Mouse (Mus musculus): ENCODE data around the gene Rnf43.
A peak's percentile ranks its signal among the peaks of the same experiment; 100 is the strongest.

Gene Rnf43

DNA sequence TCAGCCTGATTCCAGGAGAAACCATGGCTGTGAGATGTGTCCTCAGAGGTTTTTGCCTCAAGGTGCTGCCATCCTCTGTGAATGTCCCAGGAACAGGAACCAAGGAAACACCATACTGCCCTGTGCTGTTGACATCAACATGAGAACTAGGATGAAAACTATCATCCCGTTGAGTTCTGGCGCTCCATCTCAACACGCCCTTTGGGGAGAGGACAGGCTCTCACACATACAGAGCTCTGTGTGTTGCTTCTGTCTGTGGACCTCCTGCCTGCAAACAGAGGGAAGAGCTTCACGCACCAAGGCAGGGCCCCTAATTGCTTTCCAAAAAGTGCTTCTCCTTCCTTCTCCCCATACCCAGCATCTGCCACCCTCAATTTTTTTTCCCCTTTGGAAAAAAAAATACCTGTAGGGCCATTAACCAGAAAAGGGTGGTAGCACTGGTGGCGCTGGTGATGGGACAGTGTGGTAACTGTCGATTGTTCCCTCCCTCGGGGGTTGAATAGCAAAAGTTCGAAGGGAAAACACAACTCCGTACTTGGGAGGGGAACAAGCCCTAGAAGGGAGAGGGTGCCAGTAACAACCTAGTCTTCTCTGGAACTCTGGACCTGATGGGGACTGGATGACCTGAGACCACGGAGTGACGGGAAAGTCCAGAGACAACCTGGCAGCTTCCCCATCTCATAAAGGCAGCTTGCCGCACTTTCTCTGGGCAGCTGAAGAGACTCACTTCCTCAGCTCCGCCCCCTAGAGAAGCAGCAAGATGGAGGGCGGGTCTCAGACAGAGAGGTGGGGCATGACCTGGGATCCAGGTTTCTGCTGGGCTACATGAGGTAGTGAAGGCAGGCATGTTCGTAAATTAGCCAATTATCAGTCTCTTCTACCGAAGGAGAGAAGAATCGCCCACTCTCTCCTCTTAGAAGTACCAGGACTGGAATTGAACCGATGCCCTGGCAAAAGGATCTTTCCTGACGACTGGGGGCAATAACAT, 85.9 kb downstream of the Rnf43 start:
- no peak for DNase-seq

DNA sequence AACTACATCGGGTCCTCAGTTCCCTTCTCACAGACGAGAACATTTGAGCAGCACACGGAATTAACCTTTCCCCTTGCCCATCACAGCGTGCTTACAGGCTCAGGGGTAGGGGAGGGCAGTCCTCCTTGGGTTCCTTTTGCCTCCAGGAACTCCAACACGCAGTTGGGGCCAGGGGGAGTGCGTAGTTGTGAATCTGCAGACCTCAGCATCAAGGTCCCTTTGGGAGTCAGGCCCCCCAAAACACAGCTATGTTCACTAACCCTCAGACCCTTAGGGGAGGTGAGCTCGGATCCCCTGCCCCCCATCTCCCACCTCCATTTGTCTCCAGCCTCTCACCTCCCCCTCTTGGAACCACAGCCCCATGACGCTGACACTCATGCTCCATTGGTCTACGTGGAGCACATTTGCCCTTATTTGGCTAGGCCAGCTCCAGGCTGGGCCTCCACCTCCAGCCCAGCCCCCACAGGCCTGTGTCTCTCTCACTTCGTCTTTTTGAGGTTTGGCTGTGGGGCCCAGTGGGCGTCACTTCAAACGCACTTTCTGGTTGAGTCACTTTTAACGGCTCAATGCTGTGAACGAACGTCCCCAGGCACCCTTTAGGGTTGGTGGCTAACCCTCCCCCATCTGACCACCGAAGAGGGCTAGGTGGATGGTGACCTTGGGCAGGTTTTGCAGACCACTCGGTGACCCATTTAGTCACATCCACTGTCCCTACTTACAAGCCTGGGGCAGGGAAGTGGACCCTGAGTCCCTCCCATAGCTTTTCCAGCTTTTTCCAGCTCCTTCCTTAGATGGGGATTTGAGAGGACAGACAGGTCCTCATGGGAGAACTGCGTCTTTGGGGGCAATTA, 86.9 kb downstream of the Rnf43 start:
- DNase-seq: no peak

DNA sequence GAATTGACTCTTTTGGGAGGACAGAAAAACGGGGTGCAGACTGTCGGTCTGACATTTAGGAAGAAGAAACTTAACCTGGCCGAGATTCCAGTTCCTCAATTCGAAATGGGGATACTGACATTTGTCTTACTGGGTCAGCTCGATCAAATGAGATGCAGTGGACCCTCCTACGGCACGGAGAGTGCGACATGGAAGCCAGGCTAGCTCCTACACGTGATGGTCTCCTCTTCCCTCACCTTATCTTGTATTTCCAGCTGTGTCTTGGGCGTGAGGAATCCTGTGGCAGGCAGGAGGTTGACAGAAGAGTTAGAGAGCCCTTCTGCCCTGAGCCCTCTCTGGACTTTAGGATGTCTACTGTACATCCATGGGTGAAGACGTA, 87.5 kb downstream of the Rnf43 start:
- no peak for DNase-seq

DNA sequence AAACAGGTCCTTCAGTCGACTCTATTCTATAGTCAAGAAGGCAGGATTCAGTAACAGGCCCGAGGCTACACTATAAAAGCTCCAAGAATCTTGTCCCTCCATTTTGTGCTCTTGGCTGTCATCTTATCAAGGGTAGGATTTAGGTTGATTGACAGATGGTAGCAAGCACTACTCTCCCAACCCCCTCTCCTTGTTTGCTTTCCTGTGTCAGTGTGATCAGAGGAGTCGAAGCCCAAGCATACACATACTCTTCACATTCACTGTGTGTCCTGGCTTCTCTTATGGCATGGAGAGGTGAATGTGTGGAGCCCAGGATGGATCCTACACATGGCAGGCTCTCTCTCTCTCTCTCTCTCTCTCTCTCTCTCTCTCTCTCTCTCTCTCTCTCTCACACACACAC, 88.0 kb downstream of the Rnf43 start:
- DNase-seq: no peak

DNA sequence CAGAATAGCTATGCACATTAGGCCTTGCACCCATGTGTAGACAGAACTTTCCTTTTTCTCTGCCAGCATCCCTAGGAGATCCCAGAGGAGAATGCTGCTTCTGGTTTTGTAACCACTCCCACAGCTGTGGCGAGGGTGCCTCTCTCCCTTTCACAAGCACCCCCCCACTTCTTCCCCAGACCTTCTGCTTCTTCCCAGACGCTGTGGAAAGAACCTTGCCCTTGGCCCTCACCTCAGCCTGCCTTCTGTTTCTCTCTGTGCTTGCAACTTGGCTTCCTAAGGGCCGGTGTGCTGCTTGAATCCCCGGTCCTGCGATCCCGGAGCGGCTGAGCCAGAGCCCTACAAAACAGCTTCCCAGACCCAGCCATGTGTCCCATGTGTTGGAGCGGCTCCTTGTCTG, 88.5 kb downstream of the Rnf43 start:
- no peak for DNase-seq

DNA sequence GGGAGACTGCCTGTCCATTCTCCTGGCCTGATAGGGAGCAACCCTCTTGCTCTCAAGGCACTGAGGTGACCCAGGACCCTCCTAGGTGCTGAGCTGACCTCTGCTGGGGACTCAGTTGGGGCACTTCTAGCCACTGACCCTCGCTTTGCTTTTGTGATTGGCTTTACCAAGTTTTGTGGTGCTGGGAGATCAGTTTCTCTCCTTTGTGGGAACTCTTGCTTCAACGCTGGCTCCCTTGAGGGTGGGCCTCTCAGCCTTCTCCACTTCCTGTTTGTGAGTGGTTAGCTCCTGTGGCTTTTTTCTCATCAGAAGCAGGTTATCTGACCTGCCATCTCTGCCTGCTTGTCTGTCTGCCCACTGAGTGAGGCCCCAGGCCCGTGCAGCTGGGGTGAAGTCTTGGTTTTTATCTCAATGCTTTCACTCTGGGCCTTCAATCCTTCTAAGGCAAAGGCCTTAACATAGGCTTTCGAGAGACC, 89.0 kb downstream of the Rnf43 start:
- DNase-seq: no peak

DNA sequence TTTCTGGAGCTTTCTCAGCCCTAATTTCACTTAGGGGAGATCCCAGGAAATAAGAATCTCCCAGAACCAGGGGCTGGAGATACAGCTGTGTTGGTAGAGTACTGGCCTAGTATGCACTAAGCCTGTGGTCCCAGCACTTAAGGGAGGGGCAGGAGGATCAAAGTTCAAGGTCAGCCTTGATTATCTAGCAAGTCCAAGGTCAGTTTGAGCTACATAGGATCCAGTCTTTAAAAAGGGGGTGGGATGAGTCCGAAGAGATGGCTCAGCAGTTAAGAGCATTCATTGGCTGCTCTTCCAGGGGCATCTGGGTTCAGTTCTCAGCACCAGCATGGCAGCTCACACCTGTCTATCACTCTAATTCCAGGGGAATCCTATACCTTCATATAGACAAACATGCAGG, 89.8 kb downstream of the Rnf43 start:
- no peak for DNase-seq

DNA sequence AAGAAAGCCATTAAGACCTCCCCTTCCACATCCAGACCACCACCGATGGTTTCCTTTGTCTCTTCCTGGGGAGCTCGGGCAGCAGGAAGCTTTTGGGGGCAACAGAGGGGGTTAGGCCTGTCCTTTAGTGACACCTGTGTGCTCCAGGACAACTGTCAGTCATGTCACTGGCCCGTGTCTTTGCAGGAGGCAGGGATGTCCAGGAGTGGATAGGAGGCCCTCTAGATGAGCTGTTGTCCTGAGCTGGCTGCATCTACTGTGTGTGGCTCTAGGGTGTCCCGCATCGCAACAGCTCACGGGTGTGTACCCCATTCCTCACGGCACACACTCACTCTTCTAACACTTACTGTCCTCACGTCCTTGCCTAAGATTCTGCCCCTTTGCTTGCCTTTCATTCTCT, 90.7 kb downstream of the Rnf43 start:
- no peak for DNase-seq

DNA sequence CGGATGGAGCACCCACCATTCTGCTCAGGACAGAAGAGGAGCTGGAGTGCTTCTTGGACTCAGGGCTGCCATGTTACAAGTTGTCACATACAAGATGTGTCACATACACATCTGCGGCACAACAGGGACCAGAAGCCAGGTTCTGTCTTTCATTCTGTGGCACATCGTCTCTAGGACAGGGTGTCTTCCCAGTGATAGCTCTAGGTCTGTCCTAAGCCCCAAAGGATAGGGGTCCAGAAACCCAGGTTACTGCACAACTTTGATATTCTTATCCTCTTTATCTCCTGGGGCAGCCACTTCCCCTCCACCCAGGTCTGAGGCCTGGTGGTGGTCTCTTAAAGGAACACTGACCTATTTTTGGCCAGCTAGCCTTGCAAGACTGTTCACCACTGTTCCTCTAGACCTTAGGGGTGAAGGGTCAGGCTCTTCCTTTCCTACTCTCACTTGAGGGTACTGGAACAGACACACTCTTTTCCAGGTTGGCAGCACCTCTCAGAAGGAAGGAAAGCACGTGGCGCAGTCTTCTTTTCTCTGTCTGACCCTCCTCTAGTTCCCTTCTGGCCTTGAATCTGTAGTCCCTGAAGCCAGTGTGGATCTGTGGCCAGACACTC, 91.5 kb downstream of the Rnf43 start:
- no peak for DNase-seq

DNA sequence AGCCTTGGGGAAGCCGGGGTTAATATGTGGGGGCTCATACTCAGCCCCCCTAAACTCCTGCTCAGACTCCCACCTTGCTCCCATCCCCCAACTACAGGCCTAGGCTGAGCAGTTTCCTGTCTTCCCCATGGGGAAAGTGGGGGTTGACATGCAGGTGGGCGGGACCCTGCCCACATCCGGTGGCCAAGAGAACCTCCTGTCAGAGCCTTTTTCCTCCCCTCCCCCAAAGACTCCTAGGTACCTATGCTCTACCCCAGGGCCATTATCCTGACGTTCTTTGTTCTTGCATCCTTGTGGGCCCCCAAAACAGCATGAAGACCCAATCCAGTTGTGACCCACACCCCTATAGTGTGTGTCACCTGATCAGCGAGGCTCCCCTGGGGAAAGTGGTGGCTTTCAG, 92.1 kb downstream of the Rnf43 start:
- no peak for DNase-seq

DNA sequence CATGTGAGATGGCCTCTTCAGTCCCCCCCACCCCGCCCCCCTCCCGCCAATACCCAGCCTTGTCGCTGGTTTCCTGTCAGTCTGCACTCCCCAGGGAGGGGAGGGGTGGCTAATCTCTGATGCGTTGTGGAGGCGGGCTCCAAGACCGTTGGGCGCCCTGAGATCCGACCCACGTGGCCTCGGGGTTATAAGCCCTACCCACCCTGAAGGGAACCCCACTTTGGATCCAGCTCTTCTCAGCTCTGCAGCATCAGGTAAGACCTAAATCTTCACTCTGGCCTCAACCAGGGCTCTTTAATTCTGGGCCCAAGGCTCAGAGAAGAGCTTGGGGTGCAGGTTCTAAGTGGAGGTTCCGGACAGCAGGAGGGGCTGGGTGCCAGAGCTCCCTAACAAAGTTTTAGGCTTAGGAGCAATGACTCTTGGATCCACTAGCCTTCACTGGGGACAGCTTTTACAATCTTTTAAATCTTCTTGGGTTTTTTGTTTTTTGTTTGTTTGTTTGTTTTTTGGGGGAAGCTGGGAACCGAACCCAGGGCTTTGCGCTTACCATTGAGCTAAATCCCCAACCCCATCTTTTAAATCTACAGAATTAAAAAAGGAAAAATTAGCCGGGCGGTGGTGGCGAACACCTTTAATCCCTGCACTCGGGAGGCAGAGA, 93.0 kb downstream of the Rnf43 start:
- no peak for DNase-seq

DNA sequence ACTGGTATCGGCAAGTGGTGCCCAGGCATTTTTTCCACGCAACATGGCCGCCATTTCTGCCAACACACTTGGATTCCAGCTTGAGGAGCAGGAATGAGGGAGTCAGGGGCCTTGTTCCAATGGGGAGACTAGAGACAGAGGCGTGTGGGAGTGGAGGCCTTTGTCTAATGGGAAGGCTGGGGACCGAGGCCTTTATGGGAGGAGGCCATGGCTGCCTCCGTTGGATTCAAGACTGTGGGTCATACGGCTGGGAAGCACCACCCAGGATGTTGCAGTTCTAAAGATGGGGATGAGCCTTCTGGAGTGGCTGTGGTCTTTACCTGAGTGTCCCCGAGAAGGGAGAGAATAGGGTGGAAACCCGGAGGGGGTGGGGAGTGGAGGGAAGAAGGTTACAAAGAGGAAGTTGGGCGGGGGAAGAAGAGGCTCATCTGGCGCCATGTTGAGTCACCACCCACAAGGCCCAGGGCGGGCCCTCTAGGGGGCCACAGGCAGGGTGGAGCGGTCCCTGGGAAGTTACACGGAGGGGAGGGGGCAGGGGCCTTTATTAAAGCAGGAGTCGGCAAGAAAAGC, 93.8 kb downstream of the Rnf43 start:
- DNase-seq: no peak

DNA sequence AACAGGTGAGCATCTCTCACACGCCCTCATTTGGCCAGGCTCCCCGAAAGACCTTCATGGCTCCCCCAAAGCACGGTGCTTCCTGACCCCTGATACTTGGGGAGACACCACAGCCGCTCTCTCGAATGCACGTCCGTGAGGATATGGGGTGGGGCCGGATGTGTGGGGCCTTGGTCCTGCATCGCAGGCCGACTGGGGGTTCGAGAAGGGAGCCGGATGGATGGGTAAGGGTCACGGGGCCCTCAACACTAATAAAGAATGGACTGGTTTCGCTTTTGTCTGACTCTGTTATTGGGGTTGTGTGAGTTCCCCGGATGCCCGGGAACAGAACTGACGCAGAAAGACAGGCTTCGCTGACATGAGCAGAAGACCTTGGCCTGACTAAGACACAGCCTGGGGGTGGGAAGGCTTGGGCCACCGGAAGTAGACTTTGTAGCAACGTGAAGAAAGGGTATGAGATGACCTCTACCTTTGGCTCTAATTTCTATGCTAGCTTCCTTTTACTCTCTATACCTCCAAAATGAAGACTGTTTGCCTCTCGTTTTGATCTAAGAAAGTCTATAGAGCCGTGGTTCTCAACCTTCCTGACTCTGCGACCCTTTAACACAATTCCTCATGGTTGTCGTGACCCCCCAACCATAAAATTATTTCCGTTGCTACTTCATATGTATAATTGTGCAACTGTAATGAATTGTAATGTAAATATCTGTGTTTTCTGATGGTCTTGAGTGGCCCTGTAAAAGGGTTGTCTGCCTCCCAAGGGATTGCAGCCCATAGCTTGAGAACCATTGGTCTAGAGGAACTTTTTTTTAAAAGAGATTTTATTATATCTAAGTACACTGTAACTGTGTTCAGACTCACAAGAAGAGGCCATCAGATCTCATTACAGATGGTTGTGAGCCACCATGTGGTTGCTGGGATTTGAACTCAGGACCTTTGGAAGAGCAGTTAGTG, 94.8 kb downstream of the Rnf43 start:
- DNase-seq: no peak

DNA sequence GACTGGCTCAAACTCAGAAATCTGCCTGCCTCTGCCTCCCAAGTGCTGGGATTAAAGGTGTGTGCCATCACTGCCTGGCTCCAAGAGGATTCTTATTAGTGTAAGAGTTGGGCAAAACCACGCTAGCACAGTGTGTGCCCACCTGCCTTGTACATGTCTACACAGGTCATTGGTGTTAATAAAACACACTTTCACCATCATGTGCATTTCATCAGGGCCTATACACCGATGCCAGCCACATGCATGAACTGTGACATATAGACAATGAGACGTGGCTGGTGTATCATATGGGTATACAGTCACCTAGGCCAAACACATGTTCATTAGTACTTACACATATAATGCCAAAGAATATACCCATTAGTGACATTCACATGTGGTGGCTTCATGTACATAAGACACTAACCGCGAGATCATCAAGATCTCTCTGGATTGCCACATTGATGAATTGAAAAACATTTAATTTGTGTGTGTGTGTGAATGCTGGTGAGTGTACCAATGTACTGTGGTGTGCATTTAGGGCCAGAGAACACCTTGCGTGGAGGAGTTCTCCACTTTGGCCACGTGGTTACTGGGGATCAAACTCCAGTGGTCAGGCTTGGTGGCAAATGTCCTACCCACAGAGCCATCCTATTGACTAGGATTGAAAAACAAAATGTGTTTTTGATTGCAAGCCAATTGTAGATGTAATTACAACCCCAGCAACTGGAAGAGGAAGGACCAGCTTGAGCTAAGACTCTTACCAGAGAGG, 95.8 kb downstream of the Rnf43 start:
- DNase-seq: no peak

DNA sequence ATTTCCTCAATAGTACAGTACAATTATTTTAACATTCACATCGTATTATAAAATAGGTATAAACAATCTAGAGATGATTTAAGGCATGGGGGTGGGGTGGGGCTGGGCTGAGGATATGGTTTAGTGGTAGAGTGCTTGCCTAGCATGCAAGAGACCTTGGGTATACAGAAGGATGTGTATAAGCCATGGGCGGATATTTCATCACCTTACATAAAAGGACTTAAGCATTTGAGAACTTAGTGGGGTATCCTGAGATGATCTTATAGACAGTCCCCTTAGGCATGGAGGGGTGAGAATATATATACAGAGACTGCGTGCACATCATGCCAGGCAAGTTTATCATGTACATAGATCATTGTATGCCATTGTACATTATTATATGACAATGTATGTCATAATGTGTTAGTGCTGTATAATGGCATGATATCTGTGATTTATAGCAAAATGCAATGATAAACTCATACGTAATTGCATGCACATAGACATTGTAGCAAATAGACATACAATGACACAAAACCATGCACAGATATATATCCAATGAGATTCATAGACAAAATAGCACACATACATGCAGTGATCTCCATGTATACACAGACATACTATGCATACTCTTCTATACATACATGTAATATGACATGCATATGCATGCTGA, 96.6 kb downstream of the Rnf43 start:
- DNase-seq: no peak

DNA sequence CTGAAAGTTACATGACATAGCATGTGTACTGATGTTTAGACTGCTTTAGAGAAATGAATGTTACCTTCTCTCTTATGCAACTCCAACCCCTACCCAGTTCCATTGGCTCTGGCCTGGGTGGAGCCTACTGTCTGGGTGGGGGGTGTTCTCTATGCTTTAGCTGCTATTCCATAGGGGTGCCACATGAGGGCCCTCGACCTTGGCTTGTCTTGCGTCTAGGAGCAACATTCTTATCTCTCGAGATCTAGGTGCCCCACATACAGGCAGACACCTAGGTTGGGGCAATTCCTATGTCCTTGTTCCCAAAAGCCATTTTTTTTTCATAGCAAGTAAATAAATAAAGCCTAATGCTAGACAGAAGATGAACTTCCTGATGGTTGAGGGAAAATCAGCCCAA, 97.1 kb downstream of the Rnf43 start:
- DNase-seq: peak; percentile 37 to 47

DNA sequence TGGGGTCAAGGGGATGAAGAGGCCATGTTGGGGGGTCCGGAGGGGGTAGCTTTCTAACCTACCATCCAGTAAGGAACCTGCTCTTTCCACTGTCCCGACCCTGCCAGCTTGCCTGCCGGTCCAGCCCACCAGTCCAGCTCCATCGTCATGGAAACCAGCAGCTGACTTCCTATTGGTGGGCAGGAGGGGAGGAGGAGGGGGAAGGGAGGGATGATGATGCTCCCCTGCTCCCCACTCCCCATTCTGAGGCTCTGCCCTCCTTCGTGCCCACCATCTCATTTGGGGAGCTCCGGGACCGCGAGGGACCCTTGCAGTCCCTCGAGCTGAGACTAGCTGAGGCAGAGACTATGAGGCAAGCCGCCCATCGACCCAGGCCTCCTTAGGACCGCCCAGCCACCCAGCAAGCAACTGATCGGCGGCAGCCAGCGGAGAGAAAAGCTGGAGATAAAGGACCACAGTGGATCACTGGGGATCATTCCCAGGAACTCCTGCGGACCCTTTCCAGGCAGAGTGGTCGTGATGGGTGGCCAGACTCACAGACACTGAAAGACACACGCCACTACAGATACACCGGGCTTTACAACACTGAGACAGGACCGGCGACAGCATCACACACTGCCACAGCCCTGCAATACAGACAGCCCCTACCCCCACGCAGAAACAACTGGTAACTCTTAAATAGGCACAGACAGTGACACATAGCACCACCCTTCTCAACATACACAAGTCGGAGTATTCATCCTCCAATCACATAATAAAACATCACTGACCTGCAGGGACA, 98.0 kb downstream of the Rnf43 start, which contains the start of gene Tspoap1:
TSS of gene Tspoap1 (plus strand) at position 241 of the 781 bp plus-strand sequence.
- DNase-seq: peak; percentile 63 to 64

DNA sequence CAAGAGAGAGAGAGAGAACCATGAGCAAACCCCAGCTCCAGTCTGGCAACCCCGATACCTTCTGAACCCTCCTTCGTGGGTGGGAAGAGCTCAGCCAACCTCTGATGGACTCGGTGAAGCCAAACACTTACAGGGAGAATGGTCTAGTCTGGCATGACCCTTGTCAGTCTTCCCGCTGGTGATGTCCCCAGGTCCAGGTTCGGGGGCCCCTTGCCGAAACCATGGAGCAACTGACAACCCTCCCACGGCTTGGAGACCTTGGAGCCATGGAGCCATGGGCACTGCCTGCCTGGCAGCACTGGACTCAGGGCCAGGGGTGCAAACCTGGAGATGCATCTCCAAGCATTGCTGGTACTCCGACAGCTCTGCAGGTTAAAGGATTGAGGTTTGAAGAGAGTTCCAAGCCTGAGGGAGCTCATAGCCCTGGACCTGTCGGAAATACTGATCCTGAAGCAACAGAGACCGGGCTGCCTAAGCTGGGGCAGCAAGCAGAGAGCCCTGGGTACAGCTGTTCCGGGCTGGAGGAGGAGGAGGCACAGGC, 98.7 kb downstream of the Rnf43 start:
- peak; percentile 33 to 56 for DNase-seq

Measured in cerebellum, postnatal 36 days (tissue).